Mouse (Mus musculus) liver, adult 2 months (tissue): ENCODE data around the gene Cdk8. TPM values are rescaled to one million over a fixed set of nuclear protein-coding genes. Genes with fewer than 3 reads are reported as not detected.
A peak's percentile ranks its signal among the peaks of the same experiment; 100 is the strongest.

Source experiments
- DNase-seq: peaks from one replicate; pipeline ENCODE4 v3.0.0-alpha.2; 2011; ENCODE audit warnings: low read depth, low spot score; ENCODE audit errors: extremely low read depth
- H3K27ac ChIP-seq: fragments of 200-500 bp; replicated peaks from 2 replicates; pipeline ENCODE4 v1.5.1; 2012; ENCODE audit warnings: low read depth, mild to moderate bottlenecking, control low read depth, inconsistent platforms, low read length; ENCODE audit not compliant: insufficient read depth
- H3K27me3 ChIP-seq: fragments of 200-500 bp; 2 replicates; pipeline ENCODE4 v1.6.1; 2012; ENCODE audit warnings: mild to moderate bottlenecking, moderate library complexity, low read length, inconsistent platforms; ENCODE audit not compliant: control insufficient read depth, insufficient read depth
- H3K36me3 ChIP-seq: fragments of 200-500 bp; 2 replicates; pipeline ENCODE4 v1.6.1; 2012; ENCODE audit warnings: low read length, inconsistent platforms; ENCODE audit not compliant: control insufficient read depth, insufficient read depth
- H3K4me1 ChIP-seq: fragments of 200-500 bp; 2 replicates; pipeline ENCODE4 v1.6.1; 2011; ENCODE audit warnings: low read length; ENCODE audit not compliant: control insufficient read depth, insufficient read depth
- H3K4me3 ChIP-seq: fragments of 200-500 bp; 2 replicates; pipeline ENCODE4 v1.5.1; 2011; ENCODE audit warnings: low read depth, mild to moderate bottlenecking, control low read depth, low read length, moderate library complexity; ENCODE audit not compliant: insufficient read depth
- H3K79me2 ChIP-seq: fragments of 200-500 bp; 2 replicates; pipeline ENCODE4 v1.6.1; 2012; ENCODE audit warnings: inconsistent platforms, mild to moderate bottlenecking, low read length, moderate library complexity; ENCODE audit not compliant: control insufficient read depth, insufficient read depth
- H3K9ac ChIP-seq: fragments of 200-500 bp; 2 replicates; pipeline ENCODE4 v1.6.1; 2012; ENCODE audit warnings: low read depth, mild to moderate bottlenecking, control low read depth, inconsistent platforms, low read length
- CTCF ChIP-seq: fragments of 200-500 bp; IDR thresholded peaks from 2 replicates; pipeline ENCODE4 v1.5.1; 2011; ENCODE audit warnings: low read depth, low read length, control low read depth
- POLR2A ChIP-seq: fragments of 200-500 bp; IDR thresholded peaks from 2 replicates; pipeline ENCODE4 v1.6.1; 2011; ENCODE audit warnings: low read length, control low read depth; ENCODE audit not compliant: insufficient read depth; ENCODE audit errors: extremely low read depth
- WGBS: fragments of 180-500 bp; shearing (Covaris S2); methylation state at CpG from one replicate; pipeline ENCODE4 v1.1.7; 2018; 5-methylcytosine and 5-hydroxymethylcytosine counted together
- polyA plus RNA-seq: library from polyadenylated mRNA; depleted of rRNA; stranded (reverse); fragments of >200 nt; gene quantifications from 2 replicates; pipeline ENCODE4 v1.2.3, GENCODE M21; 2012
- total RNA-seq: library from RNA; depleted of rRNA; stranded (reverse); fragments of >200 nt; gene quantifications from 2 replicates; pipeline ENCODE4 v1.2.3, GENCODE M21; 2014

Gene Cdk8
- total and polyA plus RNA-seq, 2 experiments = 25.2 to 27.8 TPM

GRCm38 (mm10) chr5:146265934-146266591, 35.0 kb downstream of the Cdk8 start:
- no peak for DNase-seq
- Histone ChIP-seq H3K9ac (no peak overlapping the region), H3K4me1 (peaks cover 12% of the 10 kb centered on the region), H3K79me2 (peaks cover 3% of the 10 kb centered on the region; the same call in 1 of the 2 replicates), H3K27me3 (no peaks in the 10 kb centered on the region), H3K27ac (no peak overlapping the region), H3K4me3 (no peak overlapping the region), H3K36me3 (no peaks in the 10 kb centered on the region)
- WGBS = 62% methylated on average over 5 of the region's 6 CpGs
- TF ChIP-seq POLR2A (no peak), CTCF (no peak)

GRCm38 (mm10) chr5:146267776-146268175, 36.7 kb downstream of the Cdk8 start:
- no peak overlapping the region; the same call in 1 of the 2 replicates for H3K27ac ChIP-seq
- TF ChIP-seq CTCF = no peak
- TF ChIP-seq POLR2A = no peak
- WGBS = 83% methylated on average over 7 of the region's 7 CpGs

GRCm38 (mm10) chr5:146270593-146270992, 39.6 kb downstream of the Cdk8 start:
- peaks cover 15% of the 10 kb centered on the region; the same call in 1 of the 2 replicates for H3K79me2 ChIP-seq
- TF ChIP-seq CTCF (no peak), POLR2A (no peak)
- peak overlapping the region; percentile 21; the same call in 1 of the 2 replicates for H3K27ac ChIP-seq
- DNase-seq = peak; percentile 93
- H3K4me1 ChIP-seq = peaks cover 12% of the 10 kb centered on the region
- H3K4me3 ChIP-seq = no peak overlapping the region
- no peak overlapping the region for H3K9ac ChIP-seq
- no peaks in the 10 kb centered on the region for H3K27me3 ChIP-seq
- H3K36me3 ChIP-seq = peaks cover 7% of the 10 kb centered on the region
- 45% methylated on average over 9 of the region's 9 CpGs for WGBS

More at GRCm38 (mm10) chr5:146267776-146268175, 36.7 kb downstream of the Cdk8 start:
- Histone ChIP-seq H3K79me2 (peaks cover 12% of the 10 kb centered on the region; the same call in 1 of the 2 replicates), H3K4me3 (no peak overlapping the region), H3K4me1 (peaks cover 12% of the 10 kb centered on the region), H3K36me3 (peaks cover under 1% of the 10 kb centered on the region; the same call in 1 of the 2 replicates), H3K27me3 (no peaks in the 10 kb centered on the region), H3K9ac (no peak overlapping the region)
- no peak for DNase-seq

- Histone ChIP-seq H3K36me3 (peaks cover 7% of the 10 kb centered on the region), H3K9ac (no peak overlapping the region), H3K4me1 (peaks cover 13% of the 10 kb centered on the region), H3K27me3 (no peaks in the 10 kb centered on the region), H3K27ac (no peak overlapping the region), H3K79me2 (peaks cover 15% of the 10 kb centered on the region; the same call in 1 of the 2 replicates), H3K4me3 (no peak overlapping the region)
- WGBS = 98% methylated on average over 5 of the region's 5 CpGs
- TF ChIP-seq POLR2A (no peak), CTCF (no peak)
- no peak for DNase-seq
Measured at GRCm38 (mm10) chr5:146271662-146272061, 40.6 kb downstream of the Cdk8 start.

DNA sequence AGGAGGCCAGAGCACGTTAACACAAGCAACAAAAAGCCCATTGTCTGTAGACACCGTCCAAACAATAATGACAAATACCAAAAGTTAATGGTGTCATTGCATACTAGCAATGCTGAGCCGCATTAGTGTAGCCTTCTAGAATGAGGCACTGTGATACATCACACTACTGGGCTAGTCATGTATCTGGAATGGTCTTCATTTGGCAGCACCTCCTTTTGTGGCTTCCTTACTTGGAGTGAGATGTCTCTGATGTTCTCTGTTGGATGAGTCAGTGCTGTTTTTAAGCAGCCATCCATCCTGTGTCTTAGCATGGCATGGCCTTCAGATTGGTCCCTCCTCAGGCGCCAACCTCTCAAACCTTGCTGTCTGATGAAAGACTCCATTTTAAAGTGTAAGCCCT, 42.1 kb downstream of the Cdk8 start:
- no peaks in the 10 kb centered on the region for H3K27me3 ChIP-seq
- peaks cover 15% of the 10 kb centered on the region; the same call in 1 of the 2 replicates for H3K79me2 ChIP-seq
- peaks cover 20% of the 10 kb centered on the region for H3K4me1 ChIP-seq
- no peak overlapping the region for H3K4me3 ChIP-seq
- TF ChIP-seq POLR2A = no peak
- TF ChIP-seq CTCF = no peak
- no peak overlapping the region for H3K9ac ChIP-seq
- no peak for DNase-seq
- H3K36me3 ChIP-seq = peaks cover 7% of the 10 kb centered on the region
- WGBS = 97% methylated on average over 4 of the region's 4 CpGs
- no peak overlapping the region for H3K27ac ChIP-seq

DNA sequence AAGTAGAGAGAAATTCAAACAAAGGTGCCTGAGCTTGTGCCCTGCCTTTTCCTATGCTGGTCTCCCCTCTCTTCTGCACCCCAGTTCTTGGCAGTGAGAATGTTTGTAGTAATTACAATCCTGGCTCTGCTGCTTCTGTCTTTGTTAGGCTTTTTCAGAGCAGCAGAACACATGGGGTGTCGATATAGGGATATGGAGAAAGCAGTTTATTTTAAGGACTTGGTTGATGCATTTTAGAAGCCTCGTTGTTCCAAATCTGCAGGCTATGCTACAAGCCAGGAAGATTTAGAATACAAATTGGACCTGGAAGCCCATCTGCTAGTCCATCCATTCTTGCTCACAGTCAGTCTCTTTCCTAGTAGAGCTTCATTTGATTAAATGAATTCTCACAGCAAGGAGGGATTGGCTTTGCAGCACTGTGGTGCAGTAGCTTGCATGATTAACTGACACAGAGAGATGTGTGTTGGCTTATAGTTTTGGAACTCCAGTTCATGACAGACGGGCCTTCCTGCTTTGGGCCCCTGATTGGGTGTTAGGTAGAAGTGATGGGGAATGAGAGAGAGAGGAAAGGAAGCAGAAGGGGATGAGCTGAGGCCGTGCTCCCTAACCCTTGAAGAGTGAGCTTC, 43.5 kb downstream of the Cdk8 start:
- 89% methylated on average over 4 of the region's 4 CpGs for WGBS
- peaks cover 7% of the 10 kb centered on the region for H3K36me3 ChIP-seq
- H3K27me3 ChIP-seq = no peaks in the 10 kb centered on the region
- peaks cover 18% of the 10 kb centered on the region; the same call in 1 of the 2 replicates for H3K79me2 ChIP-seq
- TF ChIP-seq POLR2A (no peak), CTCF (no peak)
- no peak overlapping the region for H3K4me3 ChIP-seq
- no peak overlapping the region for H3K27ac ChIP-seq
- H3K4me1 ChIP-seq = peaks cover 12% of the 10 kb centered on the region
- no peak overlapping the region for H3K9ac ChIP-seq
- no peak for DNase-seq
